Mouse (Mus musculus) regulatory T cell (primary cell): ENCODE data around the gene Ipo8.

Experiments
- in situ Hi-C: fragments of 300-600 bp; cut with MboI, MseI; formaldehyde crosslinking; loops from one replicate; pipeline ENCODE4 v1.15.1; 2025; ENCODE audit warnings: high pct_unique_total_duplicates

The Ipo8 gene

DNA sequence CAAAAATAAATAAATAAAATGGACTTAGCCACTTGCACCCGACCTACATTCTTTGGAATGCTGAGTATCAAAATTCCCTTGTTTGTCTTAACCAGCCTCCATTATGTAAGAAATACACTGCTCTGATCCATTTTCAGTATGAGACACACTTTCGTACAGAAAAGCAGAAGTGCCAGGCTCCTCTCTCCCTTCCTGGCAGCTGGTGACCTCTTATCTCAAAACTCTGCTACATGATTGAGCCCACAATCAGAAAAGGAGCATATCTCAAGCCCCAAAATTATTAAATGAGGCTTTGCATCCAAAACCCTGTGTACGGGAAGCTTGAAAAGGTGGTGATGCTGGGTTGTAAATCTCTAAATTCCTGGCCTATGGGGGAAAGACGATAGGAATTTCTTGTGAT lies 69.8 kb downstream of the Ipo8 start:
- in situ Hi-C loops, result no loop called here

GRCm38 (mm10) chr6:148756535-148756934 lies 74.7 kb downstream of the Ipo8 start:
- in situ Hi-C loops, result no loop called here

GRCm38 (mm10) chr6:148751400-148751799 lies 79.9 kb downstream of the Ipo8 start:
- in situ Hi-C loops, result no loop called here

- in situ Hi-C loops, result no loop called here
Observed at GRCm38 (mm10) chr6:148750183-148750582, 81.1 kb downstream of the Ipo8 start.

DNA sequence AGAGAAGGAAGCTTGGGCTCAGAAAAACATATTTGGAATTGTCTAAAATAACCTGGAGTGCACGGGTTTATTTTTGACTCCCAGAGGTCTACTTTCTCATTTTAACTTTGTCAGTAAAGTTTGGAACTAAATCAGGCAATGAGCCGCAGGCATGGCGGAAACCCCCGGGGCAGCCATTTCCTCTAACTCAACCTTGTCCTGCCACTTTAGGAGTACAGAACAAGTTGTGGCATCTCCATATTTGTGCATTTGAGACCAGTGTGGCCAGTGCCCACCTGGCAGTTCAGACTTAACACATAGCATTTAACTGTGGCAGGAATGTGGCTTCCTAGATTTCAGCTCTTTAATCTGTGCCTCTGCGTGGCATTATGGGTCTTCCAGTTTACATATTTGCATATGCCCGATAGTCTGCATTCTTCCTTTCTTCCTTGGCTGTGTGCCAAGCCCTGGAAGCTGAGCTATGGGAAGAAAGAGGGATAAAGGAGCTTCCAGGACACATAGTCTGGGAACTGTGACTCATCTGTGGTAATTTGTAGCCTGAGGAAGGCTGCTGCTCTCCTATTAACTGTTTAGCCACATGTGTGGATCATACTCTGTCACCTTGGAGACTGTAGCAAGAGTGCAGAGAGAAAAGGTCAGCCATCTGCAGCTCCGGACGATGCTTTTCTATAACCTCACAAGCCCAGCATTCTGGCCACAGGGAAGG lies 90.6 kb downstream of the Ipo8 start:
- in situ Hi-C loops, result no loop called here

DNA sequence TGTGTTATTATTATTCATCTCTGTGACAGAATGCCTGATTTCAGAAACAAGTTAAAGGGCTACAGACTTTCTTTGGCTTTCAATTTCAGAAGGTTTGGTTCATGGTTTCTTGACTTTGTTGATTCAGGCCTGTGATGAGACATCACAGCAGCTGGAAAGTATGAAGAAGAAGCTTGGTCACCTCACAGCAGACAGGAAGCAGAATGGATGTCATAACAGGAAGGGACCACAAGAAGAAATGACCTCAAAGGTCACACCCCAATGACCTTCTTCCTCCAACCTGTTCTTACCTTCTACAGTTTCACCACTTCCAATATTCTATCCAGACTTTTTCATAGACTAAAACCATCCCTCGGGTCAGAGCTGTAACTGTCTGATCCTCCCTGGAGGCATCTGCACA lies 94.9 kb downstream of the Ipo8 start:
- in situ Hi-C loops, result no loop called here

- in situ Hi-C loops, result no loop called here
Observed at GRCm38 (mm10) chr6:148734012-148734411, 97.3 kb downstream of the Ipo8 start.

GRCm38 (mm10) chr6:148732920-148733319 lies 98.3 kb downstream of the Ipo8 start:
- in situ Hi-C loops, result no loop called here

DNA sequence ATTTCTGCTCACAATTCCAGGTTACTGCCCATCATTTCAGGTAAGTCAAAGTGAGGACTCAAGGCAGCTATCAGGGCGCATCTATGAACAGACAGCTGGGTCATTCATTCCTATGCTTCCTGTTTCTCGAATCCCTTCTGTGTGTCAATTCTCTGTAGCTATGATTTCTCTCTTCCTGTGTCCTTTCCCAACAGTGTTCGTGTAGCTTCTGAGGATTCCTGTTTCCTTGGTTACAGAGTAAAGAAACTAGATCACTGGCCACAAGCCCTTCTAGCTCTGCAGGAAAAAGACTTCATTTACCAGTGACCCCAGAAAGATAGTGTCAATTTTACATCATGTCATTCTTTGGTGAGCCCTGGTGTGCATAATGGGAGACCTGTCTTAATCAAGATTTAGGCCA lies 102.7 kb downstream of the Ipo8 start:
- in situ Hi-C loops, result no loop called here

- in situ Hi-C loops, result no loop called here
Observed at GRCm38 (mm10) chr6:148727871-148728524, 103.3 kb downstream of the Ipo8 start.

GRCm38 (mm10) chr6:148724453-148724852 lies 106.8 kb downstream of the Ipo8 start:
- in situ Hi-C loops, result no loop called here
